Mouse (Mus musculus): ENCODE measurements around the gene Tsga10ip. TPM values are rescaled to one million over a fixed set of nuclear protein-coding genes. Genes with fewer than 3 reads are reported as not detected.

The Tsga10ip gene
- total RNA-seq, 2 experiments from 2014 or later = not detected

- DNase-seq = no peak
These were observed 61.0 kb downstream of the Tsga10ip start for GRCm38 (mm10) chr19:5341360-5341759.

Other genes starting within 250 kb of the Tsga10ip start
- 10 to 100 TPM; 52.5 to 55.0 TPM for gene Pacs1, start 129.4 kb downstream of the Tsga10ip start, total RNA-seq (2021)
- gene Sf3b2, start 107.1 kb downstream of the Tsga10ip start, total RNA-seq (2021) = 100 to 1,000 TPM; 204 to 205 TPM
- gene Gal3st3, start 104.2 kb downstream of the Tsga10ip start, total RNA-seq (2021) = 100 to 1,000 TPM; 110 TPM
- not detected for gene Catsper1, start 66.8 kb downstream of the Tsga10ip start, total RNA-seq (2021)
- gene Cst6, start 53.0 kb downstream of the Tsga10ip start, total RNA-seq (2021) = 1 to 10 TPM; 7.3 to 7.7 TPM
- 10 to 100 TPM; 20.6 to 21.3 TPM for gene Eif1ad, start 35.8 kb downstream of the Tsga10ip start, total RNA-seq (2021)
- gene Banf1, start 35.4 kb downstream of the Tsga10ip start, total RNA-seq (2021) = 10 to 100 TPM; 80.9 to 90.9 TPM
- gene Sart1, start 13.8 kb downstream of the Tsga10ip start, total RNA-seq (2021) = 100 to 1,000 TPM in 1 of 2 experiments, 10 to 100 TPM in 1; 97.9 to 104 TPM
- 100 to 1,000 TPM; 291 to 298 TPM for gene Drap1, start 22.5 kb upstream of the Tsga10ip start, total RNA-seq (2021)
- gene AI837181, start 22.6 kb upstream of the Tsga10ip start, total RNA-seq (2021) = 10 to 100 TPM; 66.4 to 69.8 TPM
- not detected for gene Fosl1, start 45.0 kb upstream of the Tsga10ip start, total RNA-seq (2021)
- 10 to 100 TPM; 34.8 to 38.3 TPM for gene Ccdc85b, start 55.4 kb upstream of the Tsga10ip start, total RNA-seq (2021)
- gene Fibp, start 58.1 kb upstream of the Tsga10ip start, total RNA-seq (2021) = 10 to 100 TPM; 85.5 to 86.3 TPM
- gene Ctsw, start 66.0 kb upstream of the Tsga10ip start, total RNA-seq (2021) = not detected
- 10 to 100 TPM; 10.9 to 12.4 TPM for gene Efemp2, start 71.4 kb upstream of the Tsga10ip start, total RNA-seq (2021)
- gene Mus81, start 85.9 kb upstream of the Tsga10ip start, total RNA-seq (2021) = 10 to 100 TPM; 37.6 to 39.3 TPM
- 1,000 to 10,000 TPM; 1,234 to 1,394 TPM for gene Cfl1, start 87.9 kb upstream of the Tsga10ip start, total RNA-seq (2021)
- 1 to 10 TPM; 5.4 to 8.8 TPM for gene 1700020D05Rik, start 101.3 kb upstream of the Tsga10ip start, total RNA-seq (2021)
- gene Snx32, start 108.0 kb upstream of the Tsga10ip start, total RNA-seq (2021) = 10 to 100 TPM; 80.5 to 83.5 TPM
- gene Ovol1, start 158.1 kb upstream of the Tsga10ip start, total RNA-seq (2021) = not detected
- gene Ap5b1, start 165.5 kb upstream of the Tsga10ip start, total RNA-seq (2021) = 1 to 10 TPM; 5.8 to 7.0 TPM
- gene Rnaseh2c, start 199.3 kb upstream of the Tsga10ip start, total RNA-seq (2021) = 10 to 100 TPM; 80.2 to 88.0 TPM
- gene Kat5, start 207.7 kb upstream of the Tsga10ip start, total RNA-seq (2021) = 10 to 100 TPM; 80.1 to 91.1 TPM
- 10 to 100 TPM; 17.2 to 17.7 TPM for gene Rela, start 235.0 kb upstream of the Tsga10ip start, total RNA-seq (2021)